Mouse (Mus musculus) mouse embryonic stem cell (cell line): Measurements from ENCODE around the gene Bhlhe23.

Experiments used
- in situ Hi-C, 2 experiments: fragments of 300-500 bp; cut with MboI; formaldehyde crosslinking; loops; 1 replicate in 1 of 2; 3 replicates in 1 of 2; pipeline ENCODE4 v1.14.3; 2019 to 2020; ENCODE audit warnings: low sequenced_read_pairs in 2 of 2, low pct_unique_long_range_greater_than_20kb in 1 of 2, mixed read lengths in 1 of 2; ENCODE audit not compliant: unreplicated experiment in 1 of 2

Bhlhe23 gene

DNA sequence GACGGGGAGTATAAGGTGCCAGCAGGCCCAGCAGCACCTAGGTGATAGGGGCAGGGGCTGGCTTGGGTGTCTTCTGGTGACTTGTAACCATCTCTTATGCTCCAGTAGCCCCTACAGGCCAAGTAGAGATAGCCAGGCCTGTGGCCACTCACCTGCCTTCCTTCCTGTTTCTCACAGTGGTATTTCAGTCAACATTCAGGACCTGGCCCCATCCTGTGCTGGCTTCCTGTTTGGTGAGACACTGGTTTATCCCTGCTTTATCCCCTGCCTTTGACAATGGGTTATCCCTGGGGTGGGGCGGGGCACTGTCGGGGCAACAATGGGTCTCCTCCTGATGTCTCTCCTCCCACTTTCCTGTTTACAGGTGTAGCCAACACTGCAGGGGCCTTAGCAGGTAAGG lies 36.4 kb downstream of the Bhlhe23 start:
- in situ Hi-C loops: loop anchor here in 1 of 2 experiments (5.0 kb wide), 1 partner anchor 38 kb away; no protein-coding TSS in a partner anchor

DNA sequence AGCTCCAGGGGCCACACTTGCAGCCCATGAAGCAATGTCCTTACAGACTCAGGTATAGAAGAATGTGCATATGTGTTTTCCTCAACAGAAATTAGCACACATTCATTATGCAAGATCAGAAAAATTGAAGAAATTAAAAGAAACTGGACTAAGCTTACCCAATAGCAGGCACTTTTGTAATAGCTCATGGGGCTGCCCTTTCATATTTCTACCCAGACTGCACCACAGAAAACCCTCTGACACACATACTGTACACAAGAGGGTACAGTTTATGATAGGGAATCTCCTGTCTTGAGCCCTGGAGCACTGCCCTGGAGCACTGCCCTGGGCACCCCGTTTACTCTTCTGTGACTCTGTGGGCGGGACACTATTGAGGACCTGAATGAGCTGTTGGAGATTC lies 38.7 kb downstream of the Bhlhe23 start:
- in situ Hi-C loops: no loop called here

DNA sequence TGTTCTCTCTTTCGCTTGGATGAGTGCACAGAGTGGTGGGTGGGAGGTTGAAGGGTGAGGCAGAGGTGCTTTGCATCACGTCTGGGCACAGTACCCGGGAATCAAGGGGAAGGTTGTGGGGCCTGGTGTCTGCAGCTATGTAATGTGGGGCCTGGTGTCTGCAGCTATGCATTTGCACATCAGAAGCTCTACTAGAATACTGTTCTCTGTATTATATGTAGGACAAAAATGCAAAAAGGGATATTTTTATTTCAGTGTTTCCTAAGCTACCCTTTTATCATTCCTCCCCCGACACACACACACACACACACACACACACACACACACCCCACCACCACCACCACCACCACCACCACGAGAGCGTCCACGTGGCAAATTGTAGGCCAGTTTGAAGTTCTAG lies 41.5 kb downstream of the Bhlhe23 start:
- in situ Hi-C loops: no loop called here

DNA sequence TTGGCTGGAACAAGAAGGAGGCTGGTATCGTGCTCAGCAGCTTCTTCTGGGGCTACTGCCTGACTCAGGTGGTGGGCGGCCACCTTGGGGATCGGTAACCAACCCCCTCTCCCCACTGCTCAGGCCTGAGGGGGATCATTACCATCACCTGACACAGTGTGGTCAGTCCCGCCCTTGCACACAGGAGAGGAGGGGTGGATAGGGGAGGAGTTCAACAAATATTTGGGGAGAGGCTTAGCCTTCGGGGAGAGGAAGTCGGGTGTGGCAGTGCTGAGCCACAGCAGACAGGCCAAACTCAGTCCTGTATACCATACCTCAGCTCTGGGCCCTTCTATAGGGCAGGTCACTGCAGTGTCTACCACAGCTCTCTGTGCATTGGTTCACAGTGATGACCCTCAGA lies 44.7 kb downstream of the Bhlhe23 start:
- in situ Hi-C loops: no loop called here

DNA sequence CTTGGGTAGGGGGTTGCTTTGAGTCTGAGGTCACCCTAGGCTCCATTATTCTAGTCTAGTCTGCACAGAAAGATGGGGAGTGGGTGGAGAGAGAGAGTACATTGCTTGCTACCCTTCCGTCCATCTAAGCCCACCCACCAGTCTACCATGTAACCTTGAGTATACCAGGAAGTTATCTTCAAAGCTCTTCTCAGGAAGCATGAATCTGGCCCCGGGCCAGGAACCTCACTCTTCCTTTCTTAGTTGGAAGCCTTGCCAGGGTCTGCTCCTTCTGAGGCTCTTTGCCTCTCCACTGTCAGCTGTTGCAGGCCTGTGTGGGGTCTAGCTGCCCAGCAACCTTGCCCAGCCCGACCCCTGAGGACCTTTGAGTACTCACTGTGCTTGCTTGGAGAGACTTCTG lies 45.7 kb downstream of the Bhlhe23 start:
- in situ Hi-C loops: no loop called here

DNA sequence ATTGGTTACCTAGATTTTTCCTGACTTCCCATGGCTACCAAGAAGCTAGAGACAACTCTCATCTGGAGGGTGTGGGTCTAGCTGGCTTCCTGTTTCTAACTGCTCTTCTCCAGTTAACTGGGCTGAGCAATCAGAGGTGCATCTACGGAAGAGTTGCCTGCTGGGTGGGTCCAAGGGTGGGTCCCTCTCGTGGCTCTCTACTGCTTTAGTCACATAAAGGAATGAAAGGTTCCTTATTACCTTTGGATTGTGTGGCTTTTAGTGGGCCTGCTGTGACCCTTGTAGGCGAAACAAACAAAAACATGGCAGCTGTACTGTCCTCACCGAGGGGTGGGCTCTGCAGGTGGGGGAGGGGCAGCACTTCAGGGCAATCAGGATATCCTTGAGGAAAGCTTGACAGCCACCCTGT lies 49.1 kb downstream of the Bhlhe23 start:
- in situ Hi-C loops: no loop called here

DNA sequence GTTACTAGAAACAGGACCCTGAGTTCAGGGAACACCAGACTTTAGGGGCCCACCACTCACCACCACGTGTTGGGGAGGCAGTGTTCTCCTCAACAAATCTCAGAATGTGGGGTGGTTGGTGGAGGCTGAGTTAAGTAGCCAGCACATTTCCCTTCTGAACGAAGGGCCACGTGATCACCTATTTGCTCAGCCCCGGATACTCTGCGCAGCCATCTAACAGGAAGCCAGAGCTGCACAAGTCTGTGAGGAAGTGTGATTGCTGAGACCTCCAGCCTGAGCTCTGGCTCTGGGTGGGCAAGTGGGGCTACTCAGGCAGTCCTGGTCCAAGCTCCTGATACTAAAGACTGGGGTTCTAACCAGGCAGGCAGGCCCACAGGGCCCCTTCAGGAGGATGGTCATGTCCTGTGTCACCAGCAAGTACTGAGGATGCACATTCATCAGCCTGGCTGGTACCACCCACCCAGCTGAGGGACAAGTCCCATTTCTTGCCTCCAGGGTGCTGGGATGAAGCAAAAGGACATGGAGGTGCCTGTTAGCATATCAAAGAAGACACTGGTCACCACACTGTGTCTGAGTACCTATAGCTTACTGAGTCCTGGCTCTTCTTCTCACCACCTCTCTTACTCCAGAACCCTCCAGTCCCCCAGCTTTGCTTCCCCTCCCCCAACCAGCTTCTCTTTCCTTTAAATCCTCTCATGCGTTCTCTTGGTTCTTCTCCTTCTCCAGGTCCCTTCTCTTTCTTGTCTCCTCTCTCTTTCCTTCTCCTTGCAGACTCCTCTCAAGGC lies 49.9 kb downstream of the Bhlhe23 start:
- in situ Hi-C loops: no loop called here

DNA sequence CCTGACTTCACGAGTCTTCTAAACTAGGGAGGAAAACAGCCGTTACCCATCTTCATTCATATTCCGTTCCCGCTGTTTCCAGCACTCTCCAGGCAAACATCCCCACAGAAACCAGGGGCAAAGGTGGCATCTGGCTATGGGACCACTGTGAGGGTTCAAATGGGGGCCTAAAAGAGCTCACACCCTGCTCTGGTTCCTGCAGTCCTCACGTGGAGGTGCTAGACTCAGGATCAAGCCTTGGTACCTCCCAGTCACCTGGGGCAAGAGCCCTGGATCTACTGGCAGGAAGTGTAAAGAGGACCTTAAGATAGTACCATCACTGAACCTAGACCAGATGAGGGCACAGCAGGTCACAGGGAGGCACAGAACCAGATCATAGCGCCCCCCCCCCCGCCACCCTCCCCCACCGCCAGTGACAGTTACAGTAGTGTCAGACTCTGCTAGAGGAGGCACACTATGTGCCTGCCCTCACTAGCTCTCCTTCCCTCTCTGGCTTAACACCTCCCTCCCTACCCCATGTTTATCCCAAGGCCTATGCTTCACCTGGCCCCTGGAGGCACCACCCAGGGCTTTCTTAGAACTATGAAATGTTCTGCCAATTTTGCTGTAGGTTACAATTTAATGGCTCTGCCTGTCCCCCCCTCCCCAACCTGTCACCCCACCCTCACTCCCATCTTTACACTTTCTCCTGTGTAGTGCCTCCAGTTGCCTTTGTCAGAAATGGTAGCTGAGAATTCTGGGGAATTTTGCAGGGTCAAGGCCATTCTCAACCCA lies 50.7 kb downstream of the Bhlhe23 start:
- in situ Hi-C loops: no loop called here

DNA sequence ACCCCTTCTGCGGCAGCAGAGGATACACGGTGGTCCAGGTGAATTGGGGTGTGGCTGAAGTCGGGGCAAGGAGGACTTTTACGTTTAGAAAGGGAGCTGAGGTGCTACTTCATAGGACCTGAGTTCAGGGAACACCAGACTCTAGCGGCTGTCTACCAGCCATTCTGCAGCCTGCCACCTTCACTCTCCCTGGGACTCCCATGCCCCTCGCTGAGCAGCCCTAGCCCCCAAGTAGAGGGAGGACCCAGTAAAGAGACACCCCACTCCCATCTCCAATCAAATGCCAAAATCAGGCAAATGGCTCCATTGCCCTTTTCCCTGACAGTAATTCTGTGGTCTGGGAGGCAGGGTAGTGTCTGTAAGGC lies 51.3 kb downstream of the Bhlhe23 start:
- in situ Hi-C loops: no loop called here

DNA sequence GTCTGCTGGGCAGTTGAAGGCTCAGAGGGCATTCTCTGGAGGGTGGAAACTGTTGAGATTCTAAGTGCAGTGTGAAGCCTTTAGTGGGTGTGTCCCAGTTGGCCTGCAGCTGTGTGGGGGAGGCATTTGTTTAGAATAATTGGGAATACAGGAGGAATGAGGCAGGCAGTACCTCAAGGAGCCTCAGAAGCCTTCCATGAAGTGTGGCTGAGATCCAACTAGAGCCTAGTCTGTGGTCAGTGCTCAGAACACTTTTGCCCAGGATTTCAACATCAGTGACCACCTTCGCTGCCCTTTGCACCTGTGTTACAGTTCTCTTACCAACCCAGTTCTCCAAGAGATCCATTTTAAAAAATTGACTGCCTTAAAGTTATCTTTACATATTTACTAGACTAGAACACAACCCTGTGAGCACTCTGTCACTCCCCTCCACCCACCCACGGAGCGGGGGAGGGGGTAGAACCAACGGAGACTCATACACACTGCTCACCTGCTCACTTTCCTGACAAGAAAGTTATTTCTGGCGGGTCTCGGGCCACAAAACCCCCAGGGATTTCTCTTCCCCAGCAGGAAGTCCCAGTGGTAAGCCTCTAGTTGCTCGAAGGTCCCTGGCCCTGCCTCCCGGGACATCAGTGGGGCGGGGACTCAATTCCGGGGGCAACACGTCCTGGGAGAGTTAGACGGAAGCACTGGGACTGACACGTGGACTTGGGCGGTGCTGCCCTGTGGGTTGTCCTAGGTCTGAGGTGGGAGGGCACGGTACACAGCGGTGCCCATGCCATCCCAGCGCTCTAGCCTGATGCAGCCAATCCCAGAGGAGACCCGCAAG lies 51.9 kb downstream of the Bhlhe23 start, which contains the start of gene Slc17a9:
Gene Slc17a9, plus strand, starts transcription at position 679 of the 829 bp plus-strand sequence.
- in situ Hi-C loops: no loop called here
